Mouse (Mus musculus): ENCODE results near the gene Rnf225. TPM values are rescaled to one million over a fixed set of nuclear protein-coding genes. Genes with fewer than 3 reads are reported as not detected.

The Rnf225 gene
- total and polyA plus RNA-seq, 2 experiments from 2014 or later = 1.2 to 1.9 TPM

DNA sequence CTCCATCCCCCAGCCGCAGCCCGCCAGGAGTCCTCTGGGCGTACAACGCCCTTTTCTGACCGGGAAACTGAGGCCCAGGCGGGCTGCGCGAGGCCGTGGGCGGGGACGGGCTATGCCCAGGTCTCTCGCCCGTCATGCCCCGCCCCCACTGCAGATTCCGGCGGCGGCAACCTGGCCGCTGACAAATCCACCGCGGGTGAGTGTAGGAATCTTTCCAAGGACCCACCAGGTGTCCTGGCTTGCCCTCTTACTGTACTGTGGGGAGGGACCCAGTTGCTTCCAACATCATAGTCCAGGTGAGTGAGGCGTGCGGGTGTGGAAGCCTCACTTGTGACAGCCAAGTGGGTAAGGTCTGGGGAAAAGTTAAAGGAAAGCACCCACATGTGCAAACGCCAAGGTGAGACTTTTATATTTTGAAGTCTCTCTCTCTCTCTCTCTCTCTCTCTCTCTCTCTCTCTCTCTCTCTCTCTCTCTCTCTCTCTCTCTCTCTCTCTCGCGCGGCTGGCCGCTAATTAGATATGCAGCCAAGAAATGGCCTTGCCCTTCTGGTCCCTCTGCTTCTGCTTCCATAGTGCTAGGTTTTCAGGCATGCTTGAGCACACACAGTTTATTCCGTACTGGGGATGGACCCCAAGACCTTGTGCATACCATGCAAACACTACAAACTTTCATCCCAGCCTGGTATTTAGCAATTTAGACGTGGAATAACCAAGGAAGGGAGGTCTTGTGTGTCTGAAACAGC is 39.1 kb downstream of the Rnf225 start:
- no peak for TF ChIP-seq CTCF (IDR thresholded peaks at IDR 0.05)
- ATAC-seq (ENCODE audit: low FRiP score) (peak; percentile 56), DNase-seq (ENCODE audit: low spot score) (peak; percentile 27)
- Histone ChIP-seq H3K9ac (replicated peaks; ENCODE audit: low read length, poor library complexity, severe bottlenecking) (peak overlapping the region; percentile 87), H3K27me3 (ENCODE audit: insufficient read depth, low read length) (no peaks in the 10 kb centered on the region), H3K4me1 (ENCODE audit: insufficient read depth, low read length) (peaks cover 7% of the 10 kb centered on the region), H3K36me3 (ENCODE audit: insufficient read depth, low read length) (peaks cover 25% of the 10 kb centered on the region), H3K4me2 (ENCODE audit: low read depth, low read length, poor library complexity, severe bottlenecking) (peak overlapping the region; percentile 96), H3K27ac (ENCODE audit: low read depth, low read length) (peak overlapping the region; percentile 71), H3K4me3 (ENCODE audit: low read depth, low read length) (peak overlapping the region; percentile 85), H3K9me3 (ENCODE audit: low read length) (no peaks in the 10 kb centered on the region)
- WGBS = under 1% methylated on average over 27 of the region's 29 CpGs

DNA sequence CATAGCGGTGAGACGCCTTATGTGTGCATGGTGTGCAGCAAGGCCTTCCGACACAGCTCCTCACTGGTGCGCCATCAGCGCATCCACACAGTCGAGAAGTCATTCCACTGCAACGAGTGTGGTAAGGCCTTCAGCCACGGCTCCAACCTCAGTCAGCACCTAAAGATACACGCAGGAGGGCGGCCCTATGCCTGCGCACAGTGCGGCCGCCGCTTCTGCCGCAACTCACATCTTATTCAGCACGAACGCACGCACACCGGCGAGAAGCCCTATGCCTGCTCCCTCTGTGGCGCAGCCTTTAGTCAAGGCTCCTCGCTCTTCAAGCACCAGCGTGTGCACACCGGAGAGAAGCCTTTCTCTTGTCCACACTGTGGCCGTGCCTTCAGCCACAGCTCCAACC is 43.7 kb downstream of the Rnf225 start:
- Histone ChIP-seq H3K27ac (ENCODE audit: low read depth, low read length) (no peak overlapping the region), H3K4me3 (ENCODE audit: low read depth, low read length) (no peak overlapping the region), H3K27me3 (ENCODE audit: insufficient read depth, low read length) (no peaks in the 10 kb centered on the region), H3K36me3 (ENCODE audit: insufficient read depth, low read length) (peaks cover 34% of the 10 kb centered on the region), H3K9ac (replicated peaks; ENCODE audit: low read length, poor library complexity, severe bottlenecking) (no peak overlapping the region), H3K4me2 (ENCODE audit: low read depth, low read length, poor library complexity, severe bottlenecking) (no peak overlapping the region), H3K9me3 (ENCODE audit: low read length) (no peaks in the 10 kb centered on the region), H3K4me1 (ENCODE audit: insufficient read depth, low read length) (no peaks in the 10 kb centered on the region)
- no peak for TF ChIP-seq CTCF (IDR thresholded peaks at IDR 0.05)
- WGBS = 96% methylated on average over 25 of the region's 25 CpGs
- no peak for DNase-seq (ENCODE audit: low spot score)
- ATAC-seq (ENCODE audit: low FRiP score) = no peak

DNA sequence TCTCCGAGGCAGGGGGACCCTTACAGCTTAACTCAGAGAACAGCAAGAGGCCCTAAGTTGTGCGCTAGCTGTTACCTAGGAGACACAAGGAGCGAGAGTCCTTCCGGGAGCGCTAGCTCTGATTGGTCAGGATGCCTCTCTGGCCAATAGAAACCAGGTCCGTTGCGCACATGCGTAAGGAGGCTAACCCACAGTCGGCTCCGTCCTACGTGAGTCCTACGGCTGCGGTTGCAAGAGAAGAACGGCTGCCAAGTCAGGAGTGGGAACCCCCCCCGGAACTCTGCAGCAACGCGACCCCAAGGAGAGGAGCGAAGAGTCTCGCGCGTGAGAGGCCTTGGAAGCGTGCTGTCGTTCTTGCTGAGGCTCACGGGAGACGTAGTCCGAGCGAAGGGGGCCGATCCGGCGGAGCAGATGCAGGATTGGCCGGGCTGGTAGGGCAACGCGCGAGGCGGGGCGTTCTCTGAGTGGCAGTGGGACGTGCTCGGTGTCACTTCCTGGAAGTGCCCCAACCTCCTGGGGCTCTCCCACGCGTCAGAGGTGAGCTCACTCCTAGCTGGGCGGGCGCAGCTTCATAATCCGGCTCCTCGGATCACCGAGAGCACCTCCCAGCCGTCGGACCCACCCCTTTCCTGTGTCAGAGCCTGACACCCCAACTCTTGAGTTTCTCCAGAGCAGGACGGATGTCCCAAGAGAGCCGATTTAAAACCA is 50.6 kb downstream of the Rnf225 start, which contains the start of gene Zfp446:
Gene Zfp446, plus strand, starts transcription at position 167 of the 708 bp plus-strand sequence.
- ATAC-seq (ENCODE audit: low FRiP score) (peak; percentile 99), DNase-seq (ENCODE audit: low spot score) (peak; percentile 99)
- Histone ChIP-seq H3K9me3 (ENCODE audit: low read length) (no peaks in the 10 kb centered on the region), H3K4me3 (ENCODE audit: low read depth, low read length) (peak within 1 kb of the TSS; percentile 54), H3K27me3 (ENCODE audit: insufficient read depth, low read length) (no peaks in the 10 kb centered on the region), H3K4me2 (ENCODE audit: low read depth, low read length, poor library complexity, severe bottlenecking) (peak within 1 kb of the TSS; percentile 62), H3K36me3 (ENCODE audit: insufficient read depth, low read length) (peaks cover 11% of the 10 kb centered on the region), H3K4me1 (ENCODE audit: insufficient read depth, low read length) (peaks cover 7% of the 10 kb centered on the region; the same call in 1 of the 2 replicates), H3K9ac (replicated peaks; ENCODE audit: low read length, poor library complexity, severe bottlenecking) (peak within 1 kb of the TSS; percentile 65), H3K27ac (ENCODE audit: low read depth, low read length) (peak within 1 kb of the TSS; percentile 91)
- TF ChIP-seq CTCF (IDR thresholded peaks at IDR 0.05) = no peak
- under 1% methylated on average over 49 of the region's 49 CpGs for WGBS

DNA sequence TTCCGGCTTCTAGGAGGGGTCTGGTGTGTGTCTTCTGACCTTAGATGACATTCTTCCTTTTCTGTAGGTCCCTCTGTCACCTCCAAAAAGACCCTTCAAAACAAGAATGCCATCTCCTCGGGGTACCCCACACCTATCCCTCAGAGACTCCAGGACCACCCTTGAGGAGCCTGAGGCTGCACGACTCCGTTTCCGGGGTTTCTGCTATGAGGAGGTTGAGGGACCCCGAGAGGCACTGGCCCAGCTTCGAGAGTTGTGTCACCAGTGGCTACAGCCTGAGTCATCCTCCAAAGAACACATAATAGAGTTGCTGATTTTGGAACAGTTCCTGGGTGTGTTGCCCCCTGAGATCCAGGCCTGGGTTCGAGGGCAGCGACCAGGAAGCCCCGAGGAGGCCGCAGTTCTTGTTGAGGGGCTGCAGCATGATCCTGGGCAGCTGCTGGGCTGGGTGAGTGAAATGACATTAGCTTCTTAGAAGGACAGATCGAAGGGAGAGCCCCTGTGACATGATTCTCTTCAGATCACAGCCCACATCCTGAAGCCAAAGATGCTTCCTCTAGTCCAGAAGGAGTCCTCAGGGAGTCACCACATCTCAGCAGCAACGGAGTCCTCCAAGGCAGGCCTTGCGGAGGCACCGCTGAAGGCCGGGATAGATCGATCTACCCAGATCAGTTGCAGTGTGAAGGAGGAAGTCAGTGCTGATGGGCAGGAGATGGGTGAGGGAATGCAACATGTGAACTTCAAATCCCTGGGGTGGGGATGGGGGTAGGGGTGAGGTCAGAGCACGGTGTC is 51.9 kb downstream of the Rnf225 start:
- Histone ChIP-seq H3K9me3 (ENCODE audit: low read length) (no peaks in the 10 kb centered on the region), H3K27me3 (ENCODE audit: insufficient read depth, low read length) (no peaks in the 10 kb centered on the region), H3K27ac (ENCODE audit: low read depth, low read length) (peak overlapping the region; percentile 91; the same call in 1 of the 2 replicates), H3K4me1 (ENCODE audit: insufficient read depth, low read length) (peaks cover 7% of the 10 kb centered on the region; the same call in 1 of the 2 replicates), H3K9ac (replicated peaks; ENCODE audit: low read length, poor library complexity, severe bottlenecking) (0 out of 2 replicates have a peak overlapping the region, but pooled peaks have one; percentile 63), H3K4me3 (ENCODE audit: low read depth, low read length) (peak overlapping the region; percentile 54; the same call in 1 of the 2 replicates), H3K36me3 (ENCODE audit: insufficient read depth, low read length) (peaks cover 11% of the 10 kb centered on the region), H3K4me2 (ENCODE audit: low read depth, low read length, poor library complexity, severe bottlenecking) (peak overlapping the region; percentile 62)
- no peak for TF ChIP-seq CTCF (IDR thresholded peaks at IDR 0.05)
- ATAC-seq (ENCODE audit: low FRiP score) (no peak), DNase-seq (ENCODE audit: low spot score) (no peak)
- WGBS = 90% methylated on average over 18 of the region's 18 CpGs

DNA sequence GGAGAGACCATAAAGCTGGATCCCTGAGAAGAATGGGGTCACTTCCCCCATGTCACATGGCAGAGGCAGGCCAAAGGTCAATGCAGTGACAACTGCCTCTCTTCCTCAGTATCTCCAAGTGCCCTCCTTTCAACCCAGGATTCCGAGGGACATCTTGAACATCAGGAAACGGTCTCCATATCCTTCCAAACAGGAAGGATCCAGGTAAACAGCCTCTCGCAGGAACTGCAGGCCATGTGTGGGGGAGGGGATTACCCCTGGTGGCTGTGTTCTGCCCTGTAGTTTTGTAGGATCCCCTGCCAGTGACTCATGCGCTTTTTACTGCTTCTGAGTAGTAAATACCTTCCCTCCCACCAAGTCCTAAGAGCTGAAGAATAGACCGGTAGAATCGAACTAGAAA is 52.6 kb downstream of the Rnf225 start:
- Histone ChIP-seq H3K4me1 (ENCODE audit: insufficient read depth, low read length) (peaks cover 7% of the 10 kb centered on the region; the same call in 1 of the 2 replicates), H3K4me2 (ENCODE audit: low read depth, low read length, poor library complexity, severe bottlenecking) (no peak overlapping the region), H3K9me3 (ENCODE audit: low read length) (no peaks in the 10 kb centered on the region), H3K9ac (replicated peaks; ENCODE audit: low read length, poor library complexity, severe bottlenecking) (no peak overlapping the region), H3K36me3 (ENCODE audit: insufficient read depth, low read length) (peaks cover 11% of the 10 kb centered on the region), H3K4me3 (ENCODE audit: low read depth, low read length) (no peak overlapping the region), H3K27ac (ENCODE audit: low read depth, low read length) (no peak overlapping the region), H3K27me3 (ENCODE audit: insufficient read depth, low read length) (no peaks in the 10 kb centered on the region)
- 79% methylated on average over 6 of the region's 6 CpGs for WGBS
- ATAC-seq (ENCODE audit: low FRiP score) = no peak
- no peak for DNase-seq (ENCODE audit: low spot score)
- TF ChIP-seq CTCF (IDR thresholded peaks at IDR 0.05) = no peak
